Mouse (Mus musculus): Measurements from ENCODE around the gene Zfp775. TPM values are rescaled to one million over a fixed set of nuclear protein-coding genes. Genes with fewer than 3 reads are reported as not detected.

Gene Zfp775
- total RNA-seq, 1 experiment from 2014 or later: 2.1 TPM

GRCm38 (mm10) chr6:48665471-48665870 is 63.6 kb downstream of the Zfp775 start:
- ATAC-seq (replicated peaks; ENCODE audit: low read depth, poor library complexity, severe bottlenecking): no peak

DNA sequence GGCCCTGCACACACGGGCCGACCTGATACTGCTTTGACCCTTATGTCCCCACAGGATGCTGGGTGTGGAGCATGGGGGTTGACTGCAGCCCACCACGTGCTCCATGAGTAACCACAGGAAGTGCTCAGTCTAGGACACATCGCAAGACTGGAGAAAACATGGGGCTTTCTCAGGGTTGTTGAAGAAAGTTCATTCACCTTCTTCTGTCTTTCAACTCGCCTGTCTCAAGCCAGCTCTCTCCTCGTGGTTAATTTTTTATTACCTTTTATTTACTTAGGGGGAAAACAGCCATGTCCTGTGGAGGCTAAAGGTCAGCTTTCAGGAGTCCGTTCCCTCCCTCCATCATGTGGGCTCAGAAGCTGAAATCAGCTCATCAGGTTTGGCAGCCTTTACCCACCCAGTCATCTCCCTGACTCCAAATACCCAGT is 64.3 kb downstream of the Zfp775 start:
- 0 out of 2 replicates have a peak, but pooled peaks have one; percentile 45 for ATAC-seq (replicated peaks; ENCODE audit: low read depth, poor library complexity, severe bottlenecking)

DNA sequence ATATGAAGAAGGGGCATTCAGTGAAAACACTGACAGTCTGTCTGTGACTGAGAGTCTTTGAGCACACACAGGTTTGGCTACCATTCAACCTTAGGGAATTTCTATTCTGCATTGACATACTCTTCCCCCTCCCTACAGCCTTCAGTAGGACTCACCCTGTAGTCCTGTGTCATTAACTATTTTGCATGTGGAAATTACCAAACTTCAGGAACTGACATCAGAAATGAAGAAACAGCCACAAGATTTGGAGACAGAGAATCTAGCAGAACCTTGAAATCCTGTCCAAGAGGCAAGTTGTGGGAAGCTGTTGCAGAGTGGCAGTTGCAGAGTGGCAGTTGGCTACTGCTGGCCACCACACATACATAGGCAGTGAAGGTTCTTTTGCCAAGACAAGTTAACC is 66.2 kb downstream of the Zfp775 start:
- no peak for ATAC-seq (replicated peaks; ENCODE audit: low read depth, poor library complexity, severe bottlenecking)

DNA sequence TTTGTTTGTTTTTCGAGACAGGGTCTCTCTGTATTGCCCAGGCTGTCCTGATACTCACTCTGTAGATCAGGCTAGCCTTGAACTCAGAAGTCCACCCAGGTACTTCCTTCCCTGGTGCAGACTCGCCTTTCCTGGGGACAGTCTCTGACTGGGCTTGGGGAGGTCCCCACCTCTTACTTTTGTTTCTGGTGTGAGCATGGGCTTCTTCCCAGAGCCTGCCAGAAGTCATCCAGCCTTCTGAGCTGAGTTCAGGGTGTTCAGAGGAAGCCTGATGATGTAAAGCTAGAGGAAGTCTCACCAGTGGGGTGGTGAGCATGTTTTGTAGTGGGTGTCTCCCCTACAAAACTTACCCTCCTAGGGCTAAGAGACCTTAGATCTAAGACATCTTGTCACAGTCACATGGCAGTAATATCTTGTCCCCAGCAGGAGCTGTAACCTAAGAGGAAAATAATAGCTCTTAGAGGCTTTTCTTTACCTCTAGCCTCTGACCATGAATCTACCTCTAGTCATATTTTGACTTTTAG is 67.6 kb downstream of the Zfp775 start:
- no peak for ATAC-seq (replicated peaks; ENCODE audit: low read depth, poor library complexity, severe bottlenecking)

Other genes with a start within 250 kb of the Zfp775 start
- 4.8 and 6.6 TPM in 2 replicates for gene Krba1, start 206.5 kb upstream of the Zfp775 start, total RNA-seq (2017)
- 1.8 and 2.8 TPM in 2 replicates for gene Zfp467, start 156.2 kb upstream of the Zfp775 start, total RNA-seq (2017)
- gene Sspo, start 153.8 kb upstream of the Zfp775 start, total RNA-seq (2017): not detected in 2 replicates
- 2.1 TPM in 1 of 2 replicates, not detected in the other for gene Atp6v0e2, start 64.4 kb upstream of the Zfp775 start, total RNA-seq (2017)
- gene Lrrc61, start 47.3 kb upstream of the Zfp775 start, total RNA-seq (2017): 4.9 and 5.6 TPM in 2 replicates
- not detected in 2 replicates for gene Rarres2, start 29.3 kb upstream of the Zfp775 start, total RNA-seq (2017)
- gene Gm45021, start 12.5 kb upstream of the Zfp775 start, total RNA-seq (2017): not detected in 2 replicates
- gene Repin1, start 8.2 kb upstream of the Zfp775 start, total RNA-seq (2017): 19.7 and 23.1 TPM in 2 replicates
- not detected in 2 replicates for gene Gm44965, start 8.1 kb upstream of the Zfp775 start, total RNA-seq (2017)
- 1.6 and 2.2 TPM in 2 replicates for gene AI854703, start 24.7 kb downstream of the Zfp775 start, total RNA-seq (2017)
- gene Gimap8, start 45.2 kb downstream of the Zfp775 start, total RNA-seq (2017): 3.7 TPM in 2 replicates
- 50.8 and 59.3 TPM in 2 replicates for gene Gimap9, start 74.1 kb downstream of the Zfp775 start, total RNA-seq (2017)
- 1.8 and 7.3 TPM in 2 replicates for gene Gimap4, start 82.5 kb downstream of the Zfp775 start, total RNA-seq (2017)
- gene Gimap6, start 106.2 kb downstream of the Zfp775 start, total RNA-seq (2017): 81.8 and 82.1 TPM in 2 replicates
- 35.9 and 66.8 TPM in 2 replicates for gene Gm28053, start 116.5 kb downstream of the Zfp775 start, total RNA-seq (2017)
- gene Gimap7, start 116.6 kb downstream of the Zfp775 start, total RNA-seq (2017): 3.4 and 4.9 TPM in 2 replicates
- gene Gimap1, start 137.0 kb downstream of the Zfp775 start, total RNA-seq (2017): 38.7 and 51.3 TPM in 2 replicates
- 6.6 and 7.3 TPM in 2 replicates for gene Gimap5, start 144.1 kb downstream of the Zfp775 start, total RNA-seq (2017)
- gene Gimap3, start 168.8 kb downstream of the Zfp775 start, total RNA-seq (2017): 0.34 and 0.69 TPM in 2 replicates
- gene Tmem176a, start 238.9 kb downstream of the Zfp775 start, total RNA-seq (2017): 33.7 and 54.6 TPM in 2 replicates
- gene Tmem176b, start 239.4 kb downstream of the Zfp775 start, total RNA-seq (2017): 137 and 148 TPM in 2 replicates

Data from common myeloid progenitor, adult 5-6 weeks (primary cell).